Mouse (Mus musculus): ENCODE data around the gene Atf6b. TPM values are rescaled to one million over a fixed set of nuclear protein-coding genes. Genes with fewer than 3 reads are reported as not detected.

The Atf6b gene
- polyA plus RNA-seq, 1 experiment, result 38.3 TPM

DNA sequence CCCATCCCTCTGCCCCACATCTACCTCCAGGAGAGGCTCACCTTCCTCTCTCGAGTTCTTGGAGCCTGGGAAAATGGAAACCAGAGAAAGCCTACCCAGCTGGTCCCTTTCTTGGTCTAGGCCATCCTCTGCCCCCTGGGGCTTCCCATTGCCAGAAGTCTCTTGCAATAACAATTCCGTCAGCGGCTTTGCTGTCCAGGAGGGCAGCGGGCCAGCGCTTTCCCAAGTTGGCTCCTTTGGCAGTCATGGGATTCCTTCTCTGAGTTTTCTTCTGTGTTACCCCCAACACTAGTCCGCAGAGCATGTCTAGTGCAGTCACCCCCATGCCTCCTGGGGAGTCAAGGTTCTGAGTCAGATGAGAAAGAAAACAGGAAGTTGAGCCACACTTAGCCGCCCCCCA lies 46.0 kb downstream of the Atf6b start:
- peaks cover 74% of the 10 kb centered on the region for H3K27me3 ChIP-seq (ENCODE audit: control insufficient read depth, insufficient read depth, insufficient read length)
- H3ac ChIP-seq (ENCODE audit: control insufficient read depth, insufficient read length, low read depth), result no peak overlapping the region
- H3K79me3 ChIP-seq (ENCODE audit: low read depth), result no peaks in the 10 kb centered on the region
- H3K36me3 ChIP-seq (ENCODE audit: control insufficient read depth, insufficient read depth), result no peaks in the 10 kb centered on the region
- H3K4me3 ChIP-seq (ENCODE audit: insufficient read depth, poor library complexity, severe bottlenecking), result no peak overlapping the region
- H3K79me2 ChIP-seq (ENCODE audit: control insufficient read depth, insufficient read depth), result no peaks in the 10 kb centered on the region
- TF ChIP-seq CTCF (IDR thresholded peaks at IDR 0.05; ENCODE audit: control insufficient read depth, insufficient read depth, insufficient read length) (no peak), USF1 (IDR thresholded peaks at IDR 0.05; ENCODE audit: low read depth) (no peak), MYOG (IDR thresholded peaks at IDR 0.05; ENCODE audit: control insufficient read depth, extremely low read depth, insufficient read length) (no peak), CEBPB (IDR thresholded peaks at IDR 0.05; ENCODE audit: low read depth) (no peak), FOSL1 (IDR thresholded peaks at IDR 0.05; ENCODE audit: insufficient read depth, low read length, poor library complexity, severe bottlenecking) (no peak), MAX (IDR thresholded peaks at IDR 0.05) (no peak), MYOD1 (IDR thresholded peaks at IDR 0.05; ENCODE audit: control insufficient read depth, insufficient read length, low read depth) (no peak)

DNA sequence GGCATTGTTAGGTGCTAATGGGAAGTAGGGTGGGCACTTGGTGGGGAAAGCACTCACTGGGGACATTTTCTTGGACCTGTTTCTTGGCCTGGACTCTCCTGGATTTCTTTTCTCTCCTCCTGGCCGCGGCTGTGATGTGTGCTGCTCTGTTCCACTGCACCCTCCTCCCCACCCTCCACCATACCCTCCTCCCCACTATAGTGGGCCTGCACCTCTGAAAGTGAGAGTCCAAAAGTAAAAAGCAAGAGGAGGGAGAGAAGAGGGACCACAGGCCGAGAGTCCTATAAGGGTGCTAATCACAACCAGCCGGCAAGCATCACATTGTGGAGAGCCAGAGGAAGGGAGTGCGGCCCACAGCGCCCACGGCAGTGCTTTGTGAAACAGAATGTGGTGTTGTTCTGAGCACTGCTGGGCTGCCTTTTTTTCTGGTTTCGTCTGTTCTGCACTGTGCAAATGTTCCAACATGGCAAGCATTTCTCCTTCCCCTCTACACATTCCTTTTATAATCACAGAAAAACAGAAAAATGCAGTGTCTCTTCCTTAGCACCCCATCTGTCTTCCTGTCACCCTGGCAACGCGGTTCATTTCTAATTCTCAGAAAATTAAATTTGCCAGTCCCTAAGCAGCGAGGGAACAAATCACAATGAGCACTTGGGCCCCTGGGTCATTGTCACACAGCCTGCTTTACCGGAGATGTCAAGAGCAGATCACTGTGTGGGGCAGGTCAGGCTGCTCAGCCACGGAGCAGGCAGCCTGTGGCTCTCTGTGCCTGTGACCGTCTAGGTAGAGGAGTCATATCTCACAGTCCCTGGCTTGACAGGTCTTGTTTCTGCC lies 52.8 kb downstream of the Atf6b start:
- Histone ChIP-seq H3K36me3 (ENCODE audit: control insufficient read depth, insufficient read depth) (no peaks in the 10 kb centered on the region), H3K79me2 (ENCODE audit: control insufficient read depth, insufficient read depth) (no peaks in the 10 kb centered on the region), H3K27me3 (ENCODE audit: control insufficient read depth, insufficient read depth, insufficient read length) (peaks cover 64% of the 10 kb centered on the region), H3K4me3 (ENCODE audit: insufficient read depth, poor library complexity, severe bottlenecking) (no peak overlapping the region), H3ac (ENCODE audit: control insufficient read depth, insufficient read length, low read depth) (no peak overlapping the region), H3K79me3 (ENCODE audit: low read depth) (no peaks in the 10 kb centered on the region)
- no peak for TF ChIP-seq USF1 (IDR thresholded peaks at IDR 0.05; ENCODE audit: low read depth)
- TF ChIP-seq MAX (IDR thresholded peaks at IDR 0.05), result no peak
- no peak for TF ChIP-seq MYOG (IDR thresholded peaks at IDR 0.05; ENCODE audit: control insufficient read depth, extremely low read depth, insufficient read length)
- no peak for TF ChIP-seq CTCF (IDR thresholded peaks at IDR 0.05; ENCODE audit: control insufficient read depth, insufficient read depth, insufficient read length)
- TF ChIP-seq FOSL1 (IDR thresholded peaks at IDR 0.05; ENCODE audit: insufficient read depth, low read length, poor library complexity, severe bottlenecking), result no peak
- TF ChIP-seq MYOD1 (IDR thresholded peaks at IDR 0.05; ENCODE audit: control insufficient read depth, insufficient read length, low read depth), result no peak
- TF ChIP-seq CEBPB (IDR thresholded peaks at IDR 0.05; ENCODE audit: low read depth), result no peak

DNA sequence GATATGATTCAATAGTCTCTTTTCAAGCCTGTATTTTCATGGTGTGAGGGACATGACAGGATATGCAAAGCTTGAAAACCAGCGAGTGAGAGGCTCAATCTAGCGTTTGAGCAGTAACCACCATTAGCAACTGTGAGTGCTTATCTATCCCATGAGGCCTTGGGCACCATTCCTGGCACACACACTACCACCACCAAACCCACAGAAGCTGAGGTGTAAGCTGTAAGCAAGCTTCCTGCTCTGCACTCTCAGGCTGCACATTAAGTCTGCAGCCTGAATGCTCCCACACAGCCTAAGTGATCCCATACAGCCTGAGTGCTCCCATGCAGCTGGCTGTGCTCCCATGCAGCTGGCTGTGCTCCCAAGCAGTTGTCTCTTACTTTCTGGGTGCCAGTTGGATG lies 53.7 kb downstream of the Atf6b start:
- H3K4me3 ChIP-seq (ENCODE audit: insufficient read depth, poor library complexity, severe bottlenecking), result no peak overlapping the region
- no peaks in the 10 kb centered on the region for H3K36me3 ChIP-seq (ENCODE audit: control insufficient read depth, insufficient read depth)
- no peaks in the 10 kb centered on the region for H3K79me3 ChIP-seq (ENCODE audit: low read depth)
- no peaks in the 10 kb centered on the region for H3K79me2 ChIP-seq (ENCODE audit: control insufficient read depth, insufficient read depth)
- TF ChIP-seq CTCF (IDR thresholded peaks at IDR 0.05; ENCODE audit: control insufficient read depth, insufficient read depth, insufficient read length) (no peak), FOSL1 (IDR thresholded peaks at IDR 0.05; ENCODE audit: insufficient read depth, low read length, poor library complexity, severe bottlenecking) (no peak), MAX (IDR thresholded peaks at IDR 0.05) (no peak), MYOD1 (IDR thresholded peaks at IDR 0.05; ENCODE audit: control insufficient read depth, insufficient read length, low read depth) (no peak), USF1 (IDR thresholded peaks at IDR 0.05; ENCODE audit: low read depth) (no peak), MYOG (IDR thresholded peaks at IDR 0.05; ENCODE audit: control insufficient read depth, extremely low read depth, insufficient read length) (no peak), CEBPB (IDR thresholded peaks at IDR 0.05; ENCODE audit: low read depth) (no peak)
- H3ac ChIP-seq (ENCODE audit: control insufficient read depth, insufficient read length, low read depth), result no peak overlapping the region
- H3K27me3 ChIP-seq (ENCODE audit: control insufficient read depth, insufficient read depth, insufficient read length), result peaks cover 60% of the 10 kb centered on the region

Other genes with a start within 250 kb of the Atf6b start
- not detected for gene BC051142, start 248.3 kb upstream of the Atf6b start, polyA plus RNA-seq (2012; fragmentation: generic; extraction: Trizol)
- gene Btnl4, start 169.8 kb upstream of the Atf6b start, polyA plus RNA-seq (2012; fragmentation: generic; extraction: Trizol), result not detected
- gene Btnl6, start 129.8 kb upstream of the Atf6b start, polyA plus RNA-seq (2012; fragmentation: generic; extraction: Trizol), result not detected
- gene Notch4, start 82.9 kb upstream of the Atf6b start, polyA plus RNA-seq (2012; fragmentation: generic; extraction: Trizol), result 0.51 TPM
- 1.2 TPM for gene Gpsm3, start 57.3 kb upstream of the Atf6b start, polyA plus RNA-seq (2012; fragmentation: generic; extraction: Trizol)
- 18.1 TPM for gene Pbx2, start 55.9 kb upstream of the Atf6b start, polyA plus RNA-seq (2012; fragmentation: generic; extraction: Trizol)
- gene Ager, start 49.3 kb upstream of the Atf6b start, polyA plus RNA-seq (2012; fragmentation: generic; extraction: Trizol), result 0.30 TPM
- gene Rnf5, start 43.5 kb upstream of the Atf6b start, polyA plus RNA-seq (2012; fragmentation: generic; extraction: Trizol), result 37.1 TPM
- 73.9 TPM for gene Agpat1, start 42.9 kb upstream of the Atf6b start, polyA plus RNA-seq (2012; fragmentation: generic; extraction: Trizol)
- 0.22 TPM for gene Egfl8, start 31.2 kb upstream of the Atf6b start, polyA plus RNA-seq (2012; fragmentation: generic; extraction: Trizol)
- gene Ppt2, start 18.6 kb upstream of the Atf6b start, polyA plus RNA-seq (2012; fragmentation: generic; extraction: Trizol), result 12.7 TPM
- not detected for gene Prrt1, start 17.6 kb upstream of the Atf6b start, polyA plus RNA-seq (2012; fragmentation: generic; extraction: Trizol)
- gene Fkbpl, start 2.4 kb upstream of the Atf6b start, polyA plus RNA-seq (2012; fragmentation: generic; extraction: Trizol), result 9.9 TPM
- gene Tnxb, start 23.4 kb downstream of the Atf6b start, polyA plus RNA-seq (2012; fragmentation: generic; extraction: Trizol), result 0.02 TPM
- not detected for gene C4b, start 96.7 kb downstream of the Atf6b start, polyA plus RNA-seq (2012; fragmentation: generic; extraction: Trizol)
- gene Cyp21a1, start 157.4 kb downstream of the Atf6b start, polyA plus RNA-seq (2012; fragmentation: generic; extraction: Trizol), result not detected
- 35.9 TPM for gene Stk19, start 189.8 kb downstream of the Atf6b start, polyA plus RNA-seq (2012; fragmentation: generic; extraction: Trizol)
- 27.2 TPM for gene Dxo, start 189.9 kb downstream of the Atf6b start, polyA plus RNA-seq (2012; fragmentation: generic; extraction: Trizol)
- 28.1 TPM for gene Skiv2l, start 203.1 kb downstream of the Atf6b start, polyA plus RNA-seq (2012; fragmentation: generic; extraction: Trizol)
- gene Nelfe, start 203.2 kb downstream of the Atf6b start, polyA plus RNA-seq (2012; fragmentation: generic; extraction: Trizol), result 75.1 TPM
- 0.28 TPM for gene Cfb, start 215.4 kb downstream of the Atf6b start, polyA plus RNA-seq (2012; fragmentation: generic; extraction: Trizol)
- gene Zbtb12, start 232.3 kb downstream of the Atf6b start, polyA plus RNA-seq (2012; fragmentation: generic; extraction: Trizol), result 15.2 TPM
- gene Gm20547, start 234.9 kb downstream of the Atf6b start, polyA plus RNA-seq (2012; fragmentation: generic; extraction: Trizol), result not detected